Mouse (Mus musculus): ENCODE results near the gene Fryl. TPM values are rescaled to one million over a fixed set of nuclear protein-coding genes. Genes with fewer than 3 reads are reported as not detected.

Gene Fryl
- polyA plus RNA-seq, 1 experiment, result 9.4 TPM

DNA sequence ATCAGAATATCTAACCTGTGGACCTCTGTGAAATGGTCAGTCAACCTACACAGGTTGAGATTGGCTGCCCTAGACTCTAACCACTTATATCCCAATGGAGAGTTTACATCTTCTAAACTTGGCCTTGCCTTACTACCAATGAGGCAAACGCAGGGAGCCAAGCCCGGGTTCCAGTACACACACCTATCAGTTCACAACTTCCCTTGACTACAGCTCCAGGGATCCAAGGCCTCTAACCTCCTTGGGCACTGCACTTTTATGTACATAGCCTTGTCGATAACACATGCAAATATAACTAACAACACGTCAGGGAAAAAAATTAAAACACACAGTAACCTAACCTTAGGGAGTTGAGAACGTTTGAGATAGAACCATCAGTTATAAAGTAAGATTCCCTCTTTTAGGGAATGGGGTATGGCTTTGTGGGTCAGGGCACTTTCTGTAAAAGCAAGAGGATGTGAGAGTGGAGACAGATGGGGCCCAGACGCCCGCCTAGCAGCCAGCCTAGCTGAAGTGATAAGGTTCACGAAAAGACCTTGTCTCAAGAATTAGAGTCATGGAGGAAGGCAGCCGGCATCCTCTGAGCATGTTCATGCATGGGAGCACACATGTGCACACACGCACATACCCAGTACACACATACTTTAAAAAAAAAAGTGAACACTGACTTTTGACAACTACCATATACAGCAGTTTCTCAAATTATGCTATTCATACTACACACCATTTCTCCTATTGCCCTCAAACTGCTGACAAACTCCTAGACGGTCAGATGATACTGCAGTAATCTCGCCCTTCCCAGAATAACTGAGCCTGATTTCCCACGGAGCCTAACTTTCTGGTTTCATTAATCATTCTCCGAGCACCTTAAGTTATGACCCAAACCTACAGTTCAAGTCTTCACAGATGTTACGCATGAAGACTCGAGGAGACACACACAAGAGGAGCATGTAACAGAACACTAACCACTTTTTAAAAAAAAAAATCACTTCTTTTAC, 55.7 kb downstream of the Fryl start:
- Histone ChIP-seq H3K4me1 (ENCODE audit: control insufficient read depth, insufficient read depth, insufficient read length, low read length) (no peaks in the 10 kb centered on the region; the same call in 1 of the 2 replicates), H3K27ac (replicated peaks; ENCODE audit: low read depth, low read length) (no peak overlapping the region)

DNA sequence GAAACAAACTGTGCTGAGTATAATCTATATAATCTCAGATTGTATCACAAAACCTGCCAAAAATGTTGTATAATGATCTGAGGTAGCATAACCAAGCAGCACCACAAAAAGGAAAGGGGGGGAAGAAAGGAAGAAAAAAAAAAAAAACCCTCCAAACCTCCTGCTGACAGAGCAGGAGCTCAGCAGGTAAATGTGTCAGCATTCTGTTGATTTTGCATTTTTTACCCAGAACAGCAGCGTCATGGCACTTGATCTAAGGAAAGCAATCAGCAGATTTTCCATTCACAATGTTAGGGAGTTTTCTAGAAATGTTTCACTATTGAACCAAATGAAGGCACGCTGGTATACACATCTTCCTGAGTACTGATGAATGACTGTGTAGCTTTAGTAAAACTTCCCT, 56.8 kb downstream of the Fryl start:
- H3K4me1 ChIP-seq (ENCODE audit: control insufficient read depth, insufficient read depth, insufficient read length, low read length), result no peaks in the 10 kb centered on the region; the same call in 1 of the 2 replicates
- H3K4me3 ChIP-seq (ENCODE audit: insufficient read depth, low read depth, low read length), result no peak overlapping the region
- no peak overlapping the region for H3K27ac ChIP-seq (replicated peaks; ENCODE audit: low read depth, low read length)

More for the DNA sequence above, 55.7 kb downstream of the Fryl start:
- no peak overlapping the region for H3K4me3 ChIP-seq (ENCODE audit: insufficient read depth, low read depth, low read length)

DNA sequence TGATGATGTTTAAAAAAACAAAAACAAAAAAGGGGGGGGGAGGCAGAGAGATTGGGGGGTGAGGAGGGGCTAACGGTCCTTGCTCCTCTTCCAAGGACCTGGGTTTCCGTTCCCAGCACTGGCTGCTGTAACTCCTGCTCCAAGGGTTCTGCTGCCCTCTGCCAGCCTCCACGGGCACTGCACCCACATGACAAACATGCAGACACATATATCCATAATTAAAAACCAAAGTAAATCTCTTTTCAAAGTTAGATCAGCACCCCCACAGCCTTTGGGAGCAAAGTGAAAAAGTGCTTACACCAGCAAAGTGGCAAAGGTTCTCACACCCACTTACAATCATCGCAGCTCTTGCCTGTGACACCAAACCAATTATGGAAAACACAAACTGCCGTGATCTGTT, 57.7 kb downstream of the Fryl start:
- no peaks in the 10 kb centered on the region; the same call in 1 of the 2 replicates for H3K4me1 ChIP-seq (ENCODE audit: control insufficient read depth, insufficient read depth, insufficient read length, low read length)
- no peak overlapping the region for H3K4me3 ChIP-seq (ENCODE audit: insufficient read depth, low read depth, low read length)
- H3K27ac ChIP-seq (replicated peaks; ENCODE audit: low read depth, low read length), result no peak overlapping the region

DNA sequence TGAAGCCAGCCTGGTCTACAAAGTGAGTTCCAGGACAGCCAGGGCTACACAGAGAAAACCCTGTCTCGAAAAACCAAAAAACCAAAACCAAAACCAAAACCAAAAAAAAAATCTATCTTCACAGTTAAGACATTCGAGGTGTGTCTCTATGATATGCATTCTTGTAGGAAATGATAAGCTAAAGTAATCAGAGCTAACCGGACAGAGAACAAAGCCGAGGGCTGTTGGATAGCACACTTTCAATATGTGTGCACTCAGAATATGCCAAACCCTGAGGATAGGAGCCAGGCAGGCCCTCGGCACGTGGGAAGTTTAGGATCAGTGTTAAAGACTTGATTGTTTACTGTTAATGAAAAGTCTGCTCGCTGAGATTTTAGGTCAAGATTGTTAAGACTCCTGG, 58.6 kb downstream of the Fryl start:
- Histone ChIP-seq H3K4me1 (ENCODE audit: control insufficient read depth, insufficient read depth, insufficient read length, low read length) (no peaks in the 10 kb centered on the region; the same call in 1 of the 2 replicates), H3K27ac (replicated peaks; ENCODE audit: low read depth, low read length) (no peak overlapping the region), H3K4me3 (ENCODE audit: insufficient read depth, low read depth, low read length) (no peak overlapping the region)

DNA sequence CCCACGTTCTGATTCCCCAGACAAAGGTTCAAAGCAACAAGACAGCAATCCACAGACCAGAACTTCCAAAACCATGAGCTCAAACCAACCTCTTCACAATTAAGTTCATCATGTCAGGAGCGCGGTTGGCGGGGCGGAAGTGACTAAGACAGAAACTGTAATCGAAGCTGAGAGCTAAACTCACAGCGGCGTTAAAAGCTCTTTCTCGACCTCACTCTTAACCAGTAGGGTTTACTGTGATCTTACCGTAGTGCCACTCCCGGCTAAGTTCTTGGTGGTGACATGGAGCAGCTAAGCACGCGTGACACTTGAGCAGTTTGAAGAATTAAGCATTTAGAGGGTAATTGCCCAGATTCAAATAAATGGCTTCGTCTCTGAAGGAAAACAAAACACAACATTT, 61.7 kb downstream of the Fryl start:
- Histone ChIP-seq H3K27ac (replicated peaks; ENCODE audit: low read depth, low read length) (no peak overlapping the region), H3K4me1 (ENCODE audit: control insufficient read depth, insufficient read depth, insufficient read length, low read length) (peaks cover 3% of the 10 kb centered on the region), H3K4me3 (ENCODE audit: insufficient read depth, low read depth, low read length) (no peak overlapping the region)

DNA sequence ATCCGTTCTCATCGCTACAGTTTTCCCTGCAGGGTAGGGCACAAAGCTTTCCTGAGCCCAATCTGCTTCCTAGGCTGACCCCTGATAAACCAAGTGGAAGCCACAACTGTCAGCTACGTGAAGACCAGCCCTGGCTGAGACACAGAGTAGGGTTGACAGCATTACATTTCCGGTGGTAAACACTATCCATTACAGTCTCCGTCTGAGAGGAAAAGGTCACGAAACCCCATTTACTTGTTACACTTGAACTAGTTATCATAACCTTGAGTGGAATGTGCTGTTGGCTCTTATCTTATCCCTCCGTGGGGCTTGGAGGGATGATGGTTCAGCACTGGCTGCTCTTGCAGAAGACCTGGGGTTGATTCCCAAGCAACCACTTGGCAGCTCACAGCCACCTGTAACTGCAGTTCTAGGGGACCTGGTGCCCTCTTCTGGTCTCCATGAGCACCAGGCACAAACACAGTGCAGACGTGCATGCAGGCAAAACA, 62.3 kb downstream of the Fryl start:
- Histone ChIP-seq H3K4me3 (ENCODE audit: insufficient read depth, low read depth, low read length) (no peak overlapping the region), H3K27ac (replicated peaks; ENCODE audit: low read depth, low read length) (no peak overlapping the region), H3K4me1 (ENCODE audit: control insufficient read depth, insufficient read depth, insufficient read length, low read length) (peaks cover 4% of the 10 kb centered on the region)

DNA sequence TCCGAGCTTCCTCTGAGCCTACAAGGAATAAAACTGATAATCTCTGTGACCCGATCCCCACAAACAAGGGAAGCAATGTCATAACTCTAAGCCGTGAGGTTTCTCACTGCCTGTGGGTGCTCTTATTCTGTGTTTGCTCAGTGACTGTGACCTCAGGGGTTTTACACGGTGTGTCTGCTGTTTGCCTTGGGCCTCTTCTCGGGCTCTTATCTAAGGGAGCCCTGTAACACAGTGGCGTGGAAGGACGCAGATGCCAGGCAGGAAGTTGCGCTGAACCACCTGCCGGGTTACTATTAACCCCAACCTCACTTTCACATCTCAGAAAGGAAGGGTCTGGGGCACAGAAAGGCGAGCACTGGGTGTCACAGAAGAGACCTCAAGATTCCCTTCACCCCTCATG, 62.8 kb downstream of the Fryl start:
- H3K4me1 ChIP-seq (ENCODE audit: control insufficient read depth, insufficient read depth, insufficient read length, low read length), result peaks cover 6% of the 10 kb centered on the region
- no peak overlapping the region for H3K4me3 ChIP-seq (ENCODE audit: insufficient read depth, low read depth, low read length)
- no peak overlapping the region for H3K27ac ChIP-seq (replicated peaks; ENCODE audit: low read depth, low read length)

DNA sequence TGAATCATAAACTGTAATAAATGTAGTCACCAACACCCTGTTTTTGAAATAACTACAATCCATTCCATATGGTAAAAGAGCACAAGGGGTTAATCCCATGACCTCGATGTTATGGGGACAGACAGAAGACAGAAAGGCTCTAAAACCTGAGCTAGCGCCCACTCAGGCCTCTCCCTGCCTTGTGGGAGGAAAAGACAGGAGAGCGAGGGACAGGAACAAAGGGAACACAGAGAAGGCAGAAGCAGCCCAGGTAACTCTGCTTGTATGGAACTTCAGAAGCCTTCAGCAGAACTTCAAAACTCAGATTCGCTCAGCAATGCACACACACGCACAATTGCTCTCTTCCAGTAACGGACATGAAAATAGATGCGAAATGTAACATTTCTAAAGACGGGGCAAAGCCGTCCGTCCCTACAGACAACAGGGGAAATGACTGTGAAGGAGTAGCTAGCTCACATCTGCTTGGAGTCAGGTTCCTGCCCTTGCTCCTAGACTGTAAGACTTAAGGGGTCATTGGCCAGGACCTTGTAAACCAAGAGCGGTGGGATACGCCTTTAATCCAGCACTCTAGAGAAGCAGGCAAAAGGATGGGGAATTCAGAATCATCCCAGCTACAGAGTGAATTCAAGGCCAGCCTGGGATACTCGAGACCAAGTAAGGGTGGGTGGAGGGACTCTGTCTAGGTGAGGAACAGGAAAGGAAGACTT, 63.4 kb downstream of the Fryl start:
- Histone ChIP-seq H3K4me1 (ENCODE audit: control insufficient read depth, insufficient read depth, insufficient read length, low read length) (peaks cover 11% of the 10 kb centered on the region; the same call in 1 of the 2 replicates), H3K4me3 (ENCODE audit: insufficient read depth, low read depth, low read length) (no peak overlapping the region), H3K27ac (replicated peaks; ENCODE audit: low read depth, low read length) (no peak overlapping the region)

DNA sequence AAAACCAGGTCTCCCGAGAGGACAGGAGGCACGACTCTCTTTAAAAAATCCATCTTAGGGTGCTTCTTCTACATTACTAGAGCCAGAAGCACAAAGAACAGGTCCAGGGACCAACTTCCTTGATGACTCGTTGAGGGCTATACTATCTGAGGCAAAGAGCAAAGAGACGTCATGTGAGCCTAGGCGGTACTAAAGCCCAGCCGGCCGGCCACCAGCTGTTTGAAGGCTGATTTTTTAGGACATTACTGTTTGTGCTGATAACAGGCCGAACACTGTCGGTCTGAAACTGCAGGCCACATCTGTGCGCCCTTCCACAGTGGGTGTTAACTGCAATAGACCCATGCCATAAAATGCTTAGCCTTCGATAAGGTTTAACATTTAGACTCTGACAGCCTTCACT, 64.7 kb downstream of the Fryl start:
- H3K27ac ChIP-seq (replicated peaks; ENCODE audit: low read depth, low read length), result no peak overlapping the region
- peaks cover 13% of the 10 kb centered on the region; the same call in 1 of the 2 replicates for H3K4me1 ChIP-seq (ENCODE audit: control insufficient read depth, insufficient read depth, insufficient read length, low read length)
- H3K4me3 ChIP-seq (ENCODE audit: insufficient read depth, low read depth, low read length), result no peak overlapping the region

DNA sequence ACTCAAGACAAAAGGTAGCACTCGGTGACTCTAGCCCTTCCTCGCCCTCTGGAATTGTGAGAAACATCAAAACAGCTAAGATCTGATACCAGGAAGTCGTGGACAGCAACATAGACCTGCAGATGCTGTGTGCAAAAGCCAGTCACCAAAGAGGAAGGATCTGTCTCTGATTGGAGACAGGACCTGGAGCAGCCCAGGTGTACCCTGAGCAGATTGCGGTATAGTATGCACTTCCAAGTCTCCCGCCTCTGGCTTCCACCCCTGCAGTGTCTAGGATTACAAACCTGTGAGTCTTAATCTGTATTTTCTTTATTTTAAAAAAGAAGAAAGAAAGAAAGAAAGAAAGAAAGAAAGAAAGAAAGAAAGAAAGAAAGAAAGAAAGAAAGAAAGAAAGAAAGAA, 66.3 kb downstream of the Fryl start:
- H3K4me1 ChIP-seq (ENCODE audit: control insufficient read depth, insufficient read depth, insufficient read length, low read length), result peaks cover 13% of the 10 kb centered on the region; the same call in 1 of the 2 replicates
- no peak overlapping the region for H3K4me3 ChIP-seq (ENCODE audit: insufficient read depth, low read depth, low read length)
- no peak overlapping the region for H3K27ac ChIP-seq (replicated peaks; ENCODE audit: low read depth, low read length)

DNA sequence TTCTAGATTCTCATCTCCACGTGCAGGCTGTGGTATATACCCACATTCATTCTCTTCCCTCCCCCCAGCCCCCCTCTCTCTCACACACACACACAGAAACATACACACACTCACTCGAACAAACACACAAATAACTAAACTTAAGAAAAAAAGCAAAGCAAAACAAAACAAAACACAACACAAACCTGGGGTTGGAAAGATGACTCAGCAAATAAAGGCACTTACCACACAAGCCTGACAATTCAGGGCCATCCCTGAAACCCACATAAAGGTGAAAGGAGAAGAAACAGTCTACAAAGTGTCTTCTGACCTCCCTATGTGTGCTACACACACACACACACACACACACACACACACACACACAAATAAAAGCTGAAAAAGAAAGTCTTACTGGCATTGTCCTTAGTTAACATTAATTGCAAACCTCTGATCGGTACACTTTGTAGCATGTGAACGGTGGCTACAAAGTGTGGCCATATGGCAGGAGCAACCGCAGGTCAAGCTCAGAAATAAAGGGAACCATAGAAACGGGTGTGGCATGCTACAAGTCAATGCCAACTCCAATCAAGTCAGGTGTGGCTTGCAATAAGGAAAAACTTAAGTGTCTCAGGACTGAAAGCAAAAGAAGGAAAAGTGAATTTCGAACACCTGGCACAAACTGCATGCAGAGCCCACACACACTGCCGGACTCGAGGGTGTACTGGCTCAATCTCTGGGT, 66.8 kb downstream of the Fryl start:
- Histone ChIP-seq H3K27ac (replicated peaks; ENCODE audit: low read depth, low read length) (no peak overlapping the region), H3K4me3 (ENCODE audit: insufficient read depth, low read depth, low read length) (no peak overlapping the region), H3K4me1 (ENCODE audit: control insufficient read depth, insufficient read depth, insufficient read length, low read length) (peaks cover 13% of the 10 kb centered on the region; the same call in 1 of the 2 replicates)

DNA sequence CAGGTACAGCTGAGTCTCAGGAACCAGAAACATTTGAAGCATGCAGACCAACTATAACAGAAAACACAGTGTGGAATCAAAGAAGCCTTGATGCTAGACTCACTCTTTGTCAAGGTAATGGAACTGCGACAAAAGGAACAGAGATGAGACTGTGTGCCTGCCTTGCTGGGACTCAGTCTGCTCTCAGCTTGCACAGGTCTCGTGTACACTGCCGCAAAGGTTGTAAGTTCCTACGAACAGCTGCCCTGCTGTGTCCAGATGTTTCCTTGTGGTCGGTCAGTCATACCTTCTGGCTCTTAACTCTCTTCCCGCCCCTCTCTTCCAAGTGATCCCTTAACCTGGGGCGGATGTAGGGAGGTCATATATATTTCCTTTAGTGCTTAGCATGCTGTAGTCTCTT, 67.8 kb downstream of the Fryl start:
- Histone ChIP-seq H3K27ac (replicated peaks; ENCODE audit: low read depth, low read length) (no peak overlapping the region), H3K4me1 (ENCODE audit: control insufficient read depth, insufficient read depth, insufficient read length, low read length) (peaks cover 13% of the 10 kb centered on the region; the same call in 1 of the 2 replicates), H3K4me3 (ENCODE audit: insufficient read depth, low read depth, low read length) (no peak overlapping the region)

DNA sequence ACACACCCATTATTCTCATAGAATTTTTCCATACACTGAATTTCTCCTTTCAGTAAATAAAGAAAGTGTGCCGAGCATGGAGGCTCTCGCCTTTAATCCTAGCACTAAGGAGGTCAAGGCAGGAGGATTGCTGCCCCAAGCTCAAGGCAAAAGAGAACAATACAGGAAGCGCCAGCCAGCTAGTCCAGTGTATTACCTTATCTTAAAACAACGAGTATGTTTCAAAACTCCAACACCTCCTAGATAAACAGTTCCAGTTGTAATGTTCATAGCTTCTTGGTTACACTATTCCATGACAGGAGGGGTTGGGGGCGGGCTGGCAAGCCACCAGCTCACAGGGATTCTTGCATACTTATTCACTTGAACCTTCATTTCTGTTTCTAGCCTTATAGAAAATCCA, 68.3 kb downstream of the Fryl start:
- no peak overlapping the region for H3K27ac ChIP-seq (replicated peaks; ENCODE audit: low read depth, low read length)
- H3K4me1 ChIP-seq (ENCODE audit: control insufficient read depth, insufficient read depth, insufficient read length, low read length), result peaks cover 13% of the 10 kb centered on the region; the same call in 1 of the 2 replicates
- H3K4me3 ChIP-seq (ENCODE audit: insufficient read depth, low read depth, low read length), result no peak overlapping the region

DNA sequence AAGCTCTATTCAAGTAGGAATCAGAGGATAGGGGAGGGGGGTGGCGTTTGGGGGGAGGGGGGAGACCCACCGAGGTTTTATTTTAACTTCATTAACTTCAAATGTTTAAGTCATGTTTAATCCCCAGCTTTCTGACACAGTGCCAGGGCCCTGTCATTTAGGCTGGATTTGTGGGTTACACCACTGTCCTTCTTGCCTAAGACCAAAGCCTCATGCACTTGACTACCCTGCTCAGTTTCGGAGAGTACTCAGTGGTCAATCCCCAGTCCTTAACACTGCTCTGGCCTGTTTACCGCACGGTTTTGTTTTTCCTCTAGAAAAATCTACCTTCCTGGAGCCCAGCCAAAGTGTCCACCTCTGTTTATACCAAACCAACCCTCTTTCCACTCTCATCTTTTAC, 69.5 kb downstream of the Fryl start:
- Histone ChIP-seq H3K4me1 (ENCODE audit: control insufficient read depth, insufficient read depth, insufficient read length, low read length) (peaks cover 17% of the 10 kb centered on the region; the same call in 1 of the 2 replicates), H3K27ac (replicated peaks; ENCODE audit: low read depth, low read length) (no peak overlapping the region), H3K4me3 (ENCODE audit: insufficient read depth, low read depth, low read length) (no peak overlapping the region)

DNA sequence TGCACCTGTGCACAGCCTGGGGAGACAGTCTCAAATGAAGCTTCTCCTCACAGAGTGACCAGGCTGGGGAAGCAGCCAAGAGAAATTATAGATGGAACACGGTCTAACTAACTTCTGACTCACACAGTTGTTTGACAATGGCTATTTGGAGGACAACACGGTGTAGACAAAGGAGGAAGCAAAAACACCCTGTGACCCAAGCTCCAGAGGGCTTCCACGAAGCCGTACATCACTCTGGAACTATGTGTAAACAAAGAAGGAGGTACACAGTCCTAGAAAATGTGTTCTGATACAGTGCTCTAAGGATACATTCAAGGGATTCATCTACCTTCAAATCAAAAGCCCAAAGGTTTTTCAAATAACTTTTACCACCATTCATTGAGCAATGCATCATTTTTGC, 71.0 kb downstream of the Fryl start:
- Histone ChIP-seq H3K27ac (replicated peaks; ENCODE audit: low read depth, low read length) (no peak overlapping the region), H3K4me3 (ENCODE audit: insufficient read depth, low read depth, low read length) (no peak overlapping the region), H3K4me1 (ENCODE audit: control insufficient read depth, insufficient read depth, insufficient read length, low read length) (peaks cover 18% of the 10 kb centered on the region; the same call in 1 of the 2 replicates)

Measured in brown adipose tissue, adult 24 weeks (tissue).